Mouse (Mus musculus) CD8-positive naive resting alpha-beta T cell, adult 2 months (primary cell): Measurements from ENCODE around the gene 4930402F06Rik.

Experiments
- DNase-seq, 2 experiments: peaks; one replicate each; pipeline ENCODE4 v3.0.0; 2022; ENCODE audit warnings: low read depth in 2 of 2, low spot score in 2 of 2

The 4930402F06Rik gene

GRCm38 (mm10) chr2:35417231-35417630, 20.3 kb upstream of the 4930402F06Rik start:
- DNase-seq, result no peak

- DNase-seq, result no peak
Observed at GRCm38 (mm10) chr2:35416473-35416872, 19.5 kb upstream of the 4930402F06Rik start.

- DNase-seq, result no peak
Observed at GRCm38 (mm10) chr2:35412810-35413209, 15.8 kb upstream of the 4930402F06Rik start.

GRCm38 (mm10) chr2:35412246-35412645, 15.3 kb upstream of the 4930402F06Rik start:
- DNase-seq, result no peak

- DNase-seq, result no peak
Observed at GRCm38 (mm10) chr2:35411640-35412190, 14.7 kb upstream of the 4930402F06Rik start.

GRCm38 (mm10) chr2:35409466-35409865, 12.5 kb upstream of the 4930402F06Rik start:
- DNase-seq, result no peak

- DNase-seq, result no peak
Observed at GRCm38 (mm10) chr2:35408409-35409110, 11.6 kb upstream of the 4930402F06Rik start.

- no peak for DNase-seq
Observed at GRCm38 (mm10) chr2:35407878-35408277, 10.9 kb upstream of the 4930402F06Rik start.

- DNase-seq, result no peak
Observed at GRCm38 (mm10) chr2:35407266-35407665, 10.3 kb upstream of the 4930402F06Rik start.

- no peak for DNase-seq
Observed at GRCm38 (mm10) chr2:35406611-35407010, 9.6 kb upstream of the 4930402F06Rik start.

- DNase-seq, result no peak
Observed at GRCm38 (mm10) chr2:35402391-35402790, 5.4 kb upstream of the 4930402F06Rik start.

GRCm38 (mm10) chr2:35400739-35401138, 3.8 kb upstream of the 4930402F06Rik start:
- DNase-seq, result no peak

- no peak for DNase-seq
Observed at GRCm38 (mm10) chr2:35398184-35398828, 1.3 kb upstream of the 4930402F06Rik start.

GRCm38 (mm10) chr2:35397590-35398173, 707 bp upstream of the 4930402F06Rik start:
- peak; percentile 50 to 67 for DNase-seq

- DNase-seq, result no peak
Observed at GRCm38 (mm10) chr2:35385441-35385871, 11.5 kb downstream of the 4930402F06Rik start.

GRCm38 (mm10) chr2:35379306-35379705, 17.7 kb downstream of the 4930402F06Rik start:
- no peak for DNase-seq

- DNase-seq, result no peak
Observed at GRCm38 (mm10) chr2:35377600-35377999, 19.4 kb downstream of the 4930402F06Rik start.

GRCm38 (mm10) chr2:35373003-35373402, 24.0 kb downstream of the 4930402F06Rik start:
- no peak for DNase-seq

- DNase-seq, result no peak
Observed at GRCm38 (mm10) chr2:35370686-35371085, 26.3 kb downstream of the 4930402F06Rik start.

- DNase-seq, result no peak
Observed at GRCm38 (mm10) chr2:35367629-35368028, 29.3 kb downstream of the 4930402F06Rik start, which contains the start of gene 4930568D16Rik. Gene 4930568D16Rik (minus strand): TSS chr2:35367729.

GRCm38 (mm10) chr2:35349184-35349583, 47.8 kb downstream of the 4930402F06Rik start:
- DNase-seq, result no peak

GRCm38 (mm10) chr2:35345984-35346383, 51.0 kb downstream of the 4930402F06Rik start:
- DNase-seq, result no peak
